Mouse (Mus musculus): Measurements from ENCODE around the gene Insrr. TPM values are rescaled to one million over a fixed set of nuclear protein-coding genes. Genes with fewer than 3 reads are reported as not detected.

Insrr gene
- polyA plus RNA-seq, 2 experiments = 0.22 to 1.4 TPM

GRCm38 (mm10) chr3:87844981-87845380 is 48.2 kb downstream of the Insrr start:
- Histone ChIP-seq H3K4me3 (replicated peaks; ENCODE audit: low read length) (no peak overlapping the region), H3K36me3 (ENCODE audit: control insufficient read depth, insufficient read depth, low read length) (no peaks in the 10 kb centered on the region), H3K4me2 (replicated peaks; ENCODE audit: low read depth, low read length, severe bottlenecking) (no peak overlapping the region), H3K9ac (ENCODE audit: low read depth, low read length, severe bottlenecking) (no peak overlapping the region), H3K27ac (replicated peaks; ENCODE audit: low read depth, low read length) (no peak overlapping the region), H3K4me1 (ENCODE audit: control insufficient read depth, insufficient read depth, low read length) (no peaks in the 10 kb centered on the region), H3K27me3 (ENCODE audit: control insufficient read depth, insufficient read depth, low read length) (no peaks in the 10 kb centered on the region), H3K9me3 (ENCODE audit: control insufficient read depth, low read length) (no peaks in the 10 kb centered on the region)
- TF ChIP-seq POLR2A (IDR thresholded peaks at IDR 0.05; ENCODE audit: borderline replicate concordance, extremely low read depth, insufficient read depth, insufficient read length) = no peak
- DNase-seq (ENCODE audit: low spot score) = no peak
- 75% methylated on average over 4 of the region's 4 CpGs for WGBS
- ATAC-seq (ENCODE audit: low FRiP score, low read depth) = no peak

GRCm38 (mm10) chr3:87846186-87846585 is 49.4 kb downstream of the Insrr start:
- no peak for TF ChIP-seq POLR2A (IDR thresholded peaks at IDR 0.05; ENCODE audit: borderline replicate concordance, extremely low read depth, insufficient read depth, insufficient read length)
- WGBS = 69% methylated on average over 4 of the region's 4 CpGs
- H3K36me3 ChIP-seq (ENCODE audit: control insufficient read depth, insufficient read depth, low read length) = no peaks in the 10 kb centered on the region

GRCm38 (mm10) chr3:87846650-87847110 is 49.9 kb downstream of the Insrr start, which contains the start of gene Sh2d2a:
Sh2d2a (plus strand) TSS chr3:87846755.
- Histone ChIP-seq H3K9me3 (ENCODE audit: control insufficient read depth, low read length) (no peaks in the 10 kb centered on the region), H3K9ac (ENCODE audit: low read depth, low read length, severe bottlenecking) (no peak within 1 kb of the TSS), H3K4me1 (ENCODE audit: control insufficient read depth, insufficient read depth, low read length) (no peaks in the 10 kb centered on the region), H3K27me3 (ENCODE audit: control insufficient read depth, insufficient read depth, low read length) (no peaks in the 10 kb centered on the region), H3K36me3 (ENCODE audit: control insufficient read depth, insufficient read depth, low read length) (no peaks in the 10 kb centered on the region), H3K4me3 (replicated peaks; ENCODE audit: low read length) (no peak within 1 kb of the TSS), H3K4me2 (replicated peaks; ENCODE audit: low read depth, low read length, severe bottlenecking) (no peak within 1 kb of the TSS), H3K27ac (replicated peaks; ENCODE audit: low read depth, low read length) (no peak within 1 kb of the TSS)
- DNase-seq (ENCODE audit: low spot score) = no peak
- 69% methylated on average over 7 of the region's 7 CpGs for WGBS
- no peak for TF ChIP-seq POLR2A (IDR thresholded peaks at IDR 0.05; ENCODE audit: borderline replicate concordance, extremely low read depth, insufficient read depth, insufficient read length)
- no peak for ATAC-seq (ENCODE audit: low FRiP score, low read depth)

More at GRCm38 (mm10) chr3:87846186-87846585, 49.4 kb downstream of the Insrr start:
- no peak overlapping the region for H3K9ac ChIP-seq (ENCODE audit: low read depth, low read length, severe bottlenecking)
- H3K27ac ChIP-seq (replicated peaks; ENCODE audit: low read depth, low read length) = no peak overlapping the region
- no peak for DNase-seq (ENCODE audit: low spot score)
- H3K4me3 ChIP-seq (replicated peaks; ENCODE audit: low read length) = no peak overlapping the region
- H3K27me3 ChIP-seq (ENCODE audit: control insufficient read depth, insufficient read depth, low read length) = no peaks in the 10 kb centered on the region
- H3K4me2 ChIP-seq (replicated peaks; ENCODE audit: low read depth, low read length, severe bottlenecking) = no peak overlapping the region
- no peaks in the 10 kb centered on the region for H3K9me3 ChIP-seq (ENCODE audit: control insufficient read depth, low read length)
- no peaks in the 10 kb centered on the region for H3K4me1 ChIP-seq (ENCODE audit: control insufficient read depth, insufficient read depth, low read length)
- ATAC-seq (ENCODE audit: low FRiP score, low read depth) = no peak

GRCm38 (mm10) chr3:87847680-87848079 is 50.9 kb downstream of the Insrr start:
- Histone ChIP-seq H3K36me3 (ENCODE audit: control insufficient read depth, insufficient read depth, low read length) (no peaks in the 10 kb centered on the region), H3K9me3 (ENCODE audit: control insufficient read depth, low read length) (no peaks in the 10 kb centered on the region), H3K4me1 (ENCODE audit: control insufficient read depth, insufficient read depth, low read length) (no peaks in the 10 kb centered on the region), H3K27ac (replicated peaks; ENCODE audit: low read depth, low read length) (no peak overlapping the region), H3K27me3 (ENCODE audit: control insufficient read depth, insufficient read depth, low read length) (no peaks in the 10 kb centered on the region), H3K4me2 (replicated peaks; ENCODE audit: low read depth, low read length, severe bottlenecking) (no peak overlapping the region), H3K4me3 (replicated peaks; ENCODE audit: low read length) (no peak overlapping the region), H3K9ac (ENCODE audit: low read depth, low read length, severe bottlenecking) (no peak overlapping the region)
- 76% methylated on average over 5 of the region's 5 CpGs for WGBS
- TF ChIP-seq POLR2A (IDR thresholded peaks at IDR 0.05; ENCODE audit: borderline replicate concordance, extremely low read depth, insufficient read depth, insufficient read length) = no peak
- DNase-seq (ENCODE audit: low spot score) = no peak
- ATAC-seq (ENCODE audit: low FRiP score, low read depth) = no peak

GRCm38 (mm10) chr3:87849117-87849516 is 52.4 kb downstream of the Insrr start:
- Histone ChIP-seq H3K36me3 (ENCODE audit: control insufficient read depth, insufficient read depth, low read length) (no peaks in the 10 kb centered on the region), H3K9me3 (ENCODE audit: control insufficient read depth, low read length) (no peaks in the 10 kb centered on the region), H3K27me3 (ENCODE audit: control insufficient read depth, insufficient read depth, low read length) (no peaks in the 10 kb centered on the region), H3K9ac (ENCODE audit: low read depth, low read length, severe bottlenecking) (no peak overlapping the region), H3K4me2 (replicated peaks; ENCODE audit: low read depth, low read length, severe bottlenecking) (no peak overlapping the region), H3K27ac (replicated peaks; ENCODE audit: low read depth, low read length) (no peak overlapping the region), H3K4me1 (ENCODE audit: control insufficient read depth, insufficient read depth, low read length) (no peaks in the 10 kb centered on the region), H3K4me3 (replicated peaks; ENCODE audit: low read length) (no peak overlapping the region)
- DNase-seq (ENCODE audit: low spot score) = no peak
- 79% methylated on average over 14 of the region's 14 CpGs for WGBS
- no peak for TF ChIP-seq POLR2A (IDR thresholded peaks at IDR 0.05; ENCODE audit: borderline replicate concordance, extremely low read depth, insufficient read depth, insufficient read length)
- no peak for ATAC-seq (ENCODE audit: low FRiP score, low read depth)
